Mouse (Mus musculus): ENCODE data around the gene Wipf1. TPM values are rescaled to one million over a fixed set of nuclear protein-coding genes. Genes with fewer than 3 reads are reported as not detected.
A peak's percentile ranks its signal among the peaks of the same experiment; 100 is the strongest.
"Not testable (repeated sequence)": the region's sequence is repeated elsewhere in the genome, so short reads cannot be mapped to it uniquely, and the experiment has no call there.

The Wipf1 gene
- polyA plus RNA-seq, 1 experiment from 2014 or later, result 3.9 TPM

DNA sequence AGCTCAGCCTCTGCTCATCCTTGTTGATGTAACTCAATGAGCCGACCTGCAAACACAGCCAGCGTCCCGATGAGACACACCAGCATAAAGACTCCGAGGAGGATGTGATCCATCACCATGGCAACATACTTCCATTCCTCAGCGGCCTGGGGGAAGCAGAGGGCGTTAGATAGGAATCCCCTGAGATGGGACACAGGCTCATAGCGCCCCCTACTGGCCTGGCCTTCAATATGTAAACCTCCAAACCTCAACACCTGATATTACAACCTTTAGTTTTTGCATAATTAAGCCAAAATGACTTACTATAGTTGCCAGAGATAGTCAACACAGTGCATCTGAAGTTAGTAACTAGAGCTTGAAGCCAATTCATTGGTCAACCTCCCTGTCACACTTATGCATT is 36.6 kb upstream of the Wipf1 start:
- Histone ChIP-seq H3K4me2 (replicated peaks) (no peak overlapping the region), H3K27me3 (ENCODE audit: control insufficient read depth, insufficient read depth, low read length) (no peaks in the 10 kb centered on the region), H3K9ac (no peak overlapping the region), H3K9me3 (ENCODE audit: control insufficient read depth, low read length) (no peaks in the 10 kb centered on the region), H3K36me3 (replicated peaks; ENCODE audit: control insufficient read depth, insufficient read depth) (no peaks in the 10 kb centered on the region), H3K4me1 (replicated peaks; ENCODE audit: control insufficient read depth, insufficient read depth, low read length) (0 out of 2 replicates have a peak, but pooled peaks cover 8% of the 10 kb centered on the region), H3K4me3 (replicated peaks; ENCODE audit: low read length) (no peak overlapping the region), H3K27ac (no peak overlapping the region)
- DNase-seq (ENCODE audit: low spot score) (no peak), ATAC-seq (ENCODE audit: low FRiP score) (no peak)
- WGBS, result 6% methylated on average over 7 of the region's 7 CpGs

- Histone ChIP-seq H3K9me3 (ENCODE audit: control insufficient read depth, low read length) (no peaks in the 10 kb centered on the region), H3K4me2 (replicated peaks) (no peak overlapping the region), H3K9ac (no peak overlapping the region), H3K4me1 (replicated peaks; ENCODE audit: control insufficient read depth, insufficient read depth, low read length) (peaks cover 17% of the 10 kb centered on the region; the same call in 1 of the 2 replicates), H3K4me3 (replicated peaks; ENCODE audit: low read length) (no peak overlapping the region), H3K36me3 (replicated peaks; ENCODE audit: control insufficient read depth, insufficient read depth) (no peaks in the 10 kb centered on the region), H3K27me3 (ENCODE audit: control insufficient read depth, insufficient read depth, low read length) (no peaks in the 10 kb centered on the region), H3K27ac (no peak overlapping the region)
- no peak for DNase-seq (ENCODE audit: low spot score)
- 78% methylated on average over 7 of the region's 7 CpGs for WGBS
- ATAC-seq (ENCODE audit: low FRiP score), result no peak
Measured at GRCm38 (mm10) chr2:73563690-73564089, 34.2 kb upstream of the Wipf1 start.

GRCm38 (mm10) chr2:73562656-73563055 is 33.1 kb upstream of the Wipf1 start:
- H3K36me3 ChIP-seq (replicated peaks; ENCODE audit: control insufficient read depth, insufficient read depth), result no peaks in the 10 kb centered on the region
- H3K4me3 ChIP-seq (replicated peaks; ENCODE audit: low read length), result no peak overlapping the region
- WGBS, result 94% methylated on average over 9 of the region's 9 CpGs
- ATAC-seq (ENCODE audit: low FRiP score) (no peak), DNase-seq (ENCODE audit: low spot score) (no peak)
- H3K27me3 ChIP-seq (ENCODE audit: control insufficient read depth, insufficient read depth, low read length), result no peaks in the 10 kb centered on the region
- no peaks in the 10 kb centered on the region for H3K9me3 ChIP-seq (ENCODE audit: control insufficient read depth, low read length)
- no peak overlapping the region for H3K9ac ChIP-seq
- peaks cover 17% of the 10 kb centered on the region; the same call in 1 of the 2 replicates for H3K4me1 ChIP-seq (replicated peaks; ENCODE audit: control insufficient read depth, insufficient read depth, low read length)
- no peak overlapping the region for H3K4me2 ChIP-seq (replicated peaks)
- H3K27ac ChIP-seq, result no peak overlapping the region

DNA sequence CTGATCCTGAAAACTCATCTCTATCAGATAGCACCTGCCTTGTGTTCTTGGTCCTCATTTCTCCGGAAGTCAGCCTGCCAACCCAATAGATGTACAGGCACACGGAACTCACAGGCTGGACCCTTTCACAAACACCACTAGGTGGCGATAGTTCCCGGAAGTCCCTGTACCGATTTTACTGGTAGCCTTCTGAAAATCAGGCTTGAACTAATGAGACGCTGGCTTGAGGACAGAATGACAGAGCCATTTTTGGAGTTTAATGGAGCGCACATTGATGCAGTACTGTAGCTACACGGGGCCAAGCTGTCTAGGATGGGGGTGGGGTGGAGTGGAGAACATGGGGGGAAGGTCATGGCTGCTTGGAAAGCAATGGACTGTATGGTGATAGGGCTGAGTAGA is 32.1 kb upstream of the Wipf1 start:
- Histone ChIP-seq H3K4me2 (replicated peaks) (peak overlapping the region; percentile 71), H3K27me3 (ENCODE audit: control insufficient read depth, insufficient read depth, low read length) (no peaks in the 10 kb centered on the region), H3K9me3 (ENCODE audit: control insufficient read depth, low read length) (no peaks in the 10 kb centered on the region), H3K36me3 (replicated peaks; ENCODE audit: control insufficient read depth, insufficient read depth) (no peaks in the 10 kb centered on the region), H3K4me3 (replicated peaks; ENCODE audit: low read length) (peak overlapping the region; percentile 41), H3K9ac (0 out of 2 replicates have a peak overlapping the region, but pooled peaks have one; percentile 58), H3K4me1 (replicated peaks; ENCODE audit: control insufficient read depth, insufficient read depth, low read length) (peaks cover 17% of the 10 kb centered on the region; the same call in 1 of the 2 replicates), H3K27ac (no peak overlapping the region)
- DNase-seq (ENCODE audit: low spot score), result peak; percentile 83
- ATAC-seq (ENCODE audit: low FRiP score), result peak; percentile 75; the same call in 1 of the 2 replicates
- WGBS, result 3% methylated on average over 8 of the region's 8 CpGs

- H3K27me3 ChIP-seq (ENCODE audit: control insufficient read depth, insufficient read depth, low read length), result no peaks in the 10 kb centered on the region
- peak; percentile 69 for ATAC-seq (ENCODE audit: low FRiP score)
- H3K4me3 ChIP-seq (replicated peaks; ENCODE audit: low read length), result peak overlapping the region; percentile 41
- peak overlapping the region; percentile 71 for H3K4me2 ChIP-seq (replicated peaks)
- H3K9me3 ChIP-seq (ENCODE audit: control insufficient read depth, low read length), result no peaks in the 10 kb centered on the region
- WGBS, result under 1% methylated on average over 20 of the region's 23 CpGs
- no peak overlapping the region for H3K27ac ChIP-seq
- peaks cover 12% of the 10 kb centered on the region; the same call in 1 of the 2 replicates for H3K4me1 ChIP-seq (replicated peaks; ENCODE audit: control insufficient read depth, insufficient read depth, low read length)
- H3K36me3 ChIP-seq (replicated peaks; ENCODE audit: control insufficient read depth, insufficient read depth), result no peaks in the 10 kb centered on the region
- peak overlapping the region; percentile 58 for H3K9ac ChIP-seq
- DNase-seq (ENCODE audit: low spot score), result no peak
Measured at GRCm38 (mm10) chr2:73560899-73561664, 31.5 kb upstream of the Wipf1 start.

DNA sequence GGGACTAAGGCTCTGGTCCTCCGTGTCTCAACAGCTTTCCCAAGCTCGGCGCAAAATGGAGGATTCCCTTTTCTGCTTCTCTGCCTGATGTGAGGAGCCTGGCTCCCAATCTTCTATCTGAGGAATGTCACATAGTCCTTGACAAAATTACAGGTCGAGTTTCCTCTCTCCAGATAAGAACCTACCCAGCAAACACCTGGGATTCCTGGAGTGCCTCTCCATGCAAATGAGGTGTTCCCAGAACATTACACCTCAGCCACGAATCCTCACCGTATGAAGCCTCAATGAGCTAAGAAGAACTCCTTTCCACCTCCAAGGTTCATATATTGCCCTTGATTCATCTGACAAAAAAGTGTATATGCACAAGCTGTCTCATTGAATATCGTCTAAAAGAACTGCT is 30.9 kb upstream of the Wipf1 start:
- H3K27ac ChIP-seq, result no peak overlapping the region
- H3K4me1 ChIP-seq (replicated peaks; ENCODE audit: control insufficient read depth, insufficient read depth, low read length), result peaks cover 9% of the 10 kb centered on the region; the same call in 1 of the 2 replicates
- WGBS, result 46% methylated on average over 7 of the region's 7 CpGs
- ATAC-seq (ENCODE audit: low FRiP score), result no peak
- peak overlapping the region; percentile 41 for H3K4me3 ChIP-seq (replicated peaks; ENCODE audit: low read length)
- no peaks in the 10 kb centered on the region for H3K36me3 ChIP-seq (replicated peaks; ENCODE audit: control insufficient read depth, insufficient read depth)
- no peaks in the 10 kb centered on the region for H3K9me3 ChIP-seq (ENCODE audit: control insufficient read depth, low read length)
- no peaks in the 10 kb centered on the region for H3K27me3 ChIP-seq (ENCODE audit: control insufficient read depth, insufficient read depth, low read length)
- peak overlapping the region; percentile 71 for H3K4me2 ChIP-seq (replicated peaks)
- DNase-seq (ENCODE audit: low spot score), result no peak
- peak overlapping the region; percentile 58 for H3K9ac ChIP-seq

GRCm38 (mm10) chr2:73557956-73558355 is 28.4 kb upstream of the Wipf1 start:
- H3K36me3 ChIP-seq (replicated peaks; ENCODE audit: control insufficient read depth, insufficient read depth), result no peaks in the 10 kb centered on the region
- ATAC-seq (ENCODE audit: low FRiP score) (no peak), DNase-seq (ENCODE audit: low spot score) (no peak)
- H3K9ac ChIP-seq, result no peak overlapping the region
- no peaks in the 10 kb centered on the region for H3K27me3 ChIP-seq (ENCODE audit: control insufficient read depth, insufficient read depth, low read length)
- H3K4me2 ChIP-seq (replicated peaks), result no peak overlapping the region
- H3K9me3 ChIP-seq (ENCODE audit: control insufficient read depth, low read length), result no peaks in the 10 kb centered on the region
- peaks cover 9% of the 10 kb centered on the region; the same call in 1 of the 2 replicates for H3K4me1 ChIP-seq (replicated peaks; ENCODE audit: control insufficient read depth, insufficient read depth, low read length)
- no peak overlapping the region for H3K27ac ChIP-seq
- 88% methylated on average over 8 of the region's 8 CpGs for WGBS
- no peak overlapping the region for H3K4me3 ChIP-seq (replicated peaks; ENCODE audit: low read length)

- H3K4me2 ChIP-seq (replicated peaks); ATAC-seq (ENCODE audit: low FRiP score); H3K9ac ChIP-seq; H3K36me3 ChIP-seq (replicated peaks; ENCODE audit: control insufficient read depth, insufficient read depth); H3K27me3 ChIP-seq (ENCODE audit: control insufficient read depth, insufficient read depth, low read length); H3K4me1 ChIP-seq (replicated peaks; ENCODE audit: control insufficient read depth, insufficient read depth, low read length); H3K9me3 ChIP-seq (ENCODE audit: control insufficient read depth, low read length); H3K4me3 ChIP-seq (replicated peaks; ENCODE audit: low read length); DNase-seq (ENCODE audit: low spot score); H3K27ac ChIP-seq: not testable (repeated sequence)
- WGBS, result 97% methylated on average over 3 of the region's 3 CpGs
Measured at GRCm38 (mm10) chr2:73557061-73557460, 27.5 kb upstream of the Wipf1 start.

DNA sequence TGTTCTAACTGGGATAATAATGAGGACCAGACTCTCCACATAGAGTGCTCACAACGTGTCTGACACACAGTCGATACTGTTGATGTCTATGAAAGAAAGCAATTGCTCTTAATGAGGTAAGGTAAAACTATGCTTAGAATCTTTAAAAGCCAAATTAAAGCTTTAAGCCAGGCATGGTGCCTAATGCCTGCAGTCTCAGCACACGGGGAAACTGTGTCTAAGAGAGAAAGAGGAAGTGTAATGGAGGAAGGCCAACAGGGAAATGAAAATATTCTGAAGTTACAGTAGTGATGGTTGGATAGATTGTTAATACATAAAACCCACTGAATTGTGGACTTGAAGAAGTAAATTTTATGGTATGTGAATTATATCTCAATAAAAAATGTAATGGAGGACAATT is 24.9 kb upstream of the Wipf1 start:
- Histone ChIP-seq H3K36me3 (replicated peaks; ENCODE audit: control insufficient read depth, insufficient read depth) (no peaks in the 10 kb centered on the region), H3K9me3 (ENCODE audit: control insufficient read depth, low read length) (no peaks in the 10 kb centered on the region), H3K4me3 (replicated peaks; ENCODE audit: low read length) (no peak overlapping the region), H3K9ac (no peak overlapping the region), H3K4me1 (replicated peaks; ENCODE audit: control insufficient read depth, insufficient read depth, low read length) (no peaks in the 10 kb centered on the region), H3K4me2 (replicated peaks) (no peak overlapping the region), H3K27me3 (ENCODE audit: control insufficient read depth, insufficient read depth, low read length) (no peaks in the 10 kb centered on the region), H3K27ac (no peak overlapping the region)
- WGBS, result 84% methylated on average over 3 of the region's 3 CpGs
- ATAC-seq (ENCODE audit: low FRiP score) (no peak), DNase-seq (ENCODE audit: low spot score) (no peak)

Data from hindbrain, embryonic 14.5 days (tissue).